Mouse (Mus musculus) MEL (cell line): Measurements from ENCODE around the gene Zmiz1. TPM values are rescaled to one million over a fixed set of nuclear protein-coding genes. Genes with fewer than 3 reads are reported as not detected.

ENCODE experiments used
- DNase-seq: peaks from one replicate; pipeline ENCODE4 v3.0.0; 2011; ENCODE audit warnings: low read depth, low spot score
- H3K27ac ChIP-seq: 2 replicates; pipeline ENCODE4 v1.5.1; 2012; ENCODE audit warnings: low read depth, mild to moderate bottlenecking, control low read depth, low read length, moderate library complexity; ENCODE audit not compliant: control insufficient read depth
- H3K27me3 ChIP-seq, 2 experiments: fragments of 150-350 bp in 1 of 2; sonication (generic) in 1 of 2; 2 replicates each; pipeline ENCODE4 v1.6.1; 2012; ENCODE audit warnings: low read length in 2 of 2, mild to moderate bottlenecking in 2 of 2, improper control_type of control experiment in 1 of 2, moderate library complexity in 1 of 2; ENCODE audit not compliant: insufficient read depth in 2 of 2, control insufficient read depth in 1 of 2
- H3K36me3 ChIP-seq, 2 experiments: 2 replicates each; pipeline ENCODE4 v1.6.1; 2012 to 2014; ENCODE audit warnings: low read length in 2 of 2, improper control_type of control experiment in 1 of 2, inconsistent platforms in 1 of 2, mild to moderate bottlenecking in 1 of 2; ENCODE audit not compliant: insufficient read depth in 2 of 2, control insufficient read depth in 1 of 2
- H3K4me1 ChIP-seq, 2 experiments: fragments of 150-350 bp in 1 of 2; sonication (generic) in 1 of 2; 2 replicates each; pipeline ENCODE4 v1.6.1; 2012; ENCODE audit warnings: low read length in 2 of 2, improper control_type of control experiment in 1 of 2, mild to moderate bottlenecking in 1 of 2; ENCODE audit not compliant: insufficient read depth in 2 of 2, control insufficient read depth in 1 of 2
- H3K4me3 ChIP-seq, 2 experiments: fragments of 150-350 bp in 1 of 2; sonication (generic) in 1 of 2; 2 replicates each; pipeline ENCODE4 v1.5.1; 2012; ENCODE audit warnings: low read depth in 2 of 2, low read length in 2 of 2, mild to moderate bottlenecking in 2 of 2, moderate library complexity in 2 of 2, control low read depth in 1 of 2, improper control_type of control experiment in 1 of 2; ENCODE audit not compliant: control insufficient read depth in 1 of 2, insufficient read depth in 1 of 2
- H3K79me2 ChIP-seq: 2 replicates; pipeline ENCODE4 v1.6.1; 2012; ENCODE audit warnings: mild to moderate bottlenecking, low read length, moderate library complexity; ENCODE audit not compliant: control insufficient read depth, poor library complexity, insufficient read depth
- H3K9ac ChIP-seq: 2 replicates; pipeline ENCODE4 v1.6.1; 2012; ENCODE audit warnings: low read depth, mild to moderate bottlenecking, control low read depth, low read length, moderate library complexity; ENCODE audit not compliant: control insufficient read depth, poor library complexity, severe bottlenecking
- H3K9me3 ChIP-seq: fragments of 150-350 bp; sonication (generic); replicated peaks from 2 replicates; pipeline ENCODE4 v1.6.1; 2012; ENCODE audit warnings: mild to moderate bottlenecking, low read length, improper control_type of control experiment, moderate library complexity; ENCODE audit not compliant: insufficient read depth
- BHLHE40 ChIP-seq: IDR thresholded peaks from 2 replicates; pipeline ENCODE4 v1.6.1; 2012; ENCODE audit warnings: low read depth, mild to moderate bottlenecking, inconsistent platforms, low read length, improper control_type of control experiment, borderline replicate concordance
- CHD1 ChIP-seq: IDR thresholded peaks from 2 replicates; pipeline ENCODE4 v1.6.1; 2012; ENCODE audit warnings: low read depth, mild to moderate bottlenecking, inconsistent platforms, low read length, improper control_type of control experiment
- CHD2 ChIP-seq: IDR thresholded peaks from 2 replicates; pipeline ENCODE4 v1.6.1; 2011; ENCODE audit warnings: low read length, improper control_type of control experiment
- E2F4 ChIP-seq: IDR thresholded peaks from 2 replicates; pipeline ENCODE4 v1.6.1; 2011; ENCODE audit warnings: low read depth, low read length, improper control_type of control experiment, borderline replicate concordance
- ELF1 ChIP-seq: IDR thresholded peaks from 2 replicates; pipeline ENCODE4 v1.6.1; 2014; ENCODE audit warnings: low read depth, mild to moderate bottlenecking, inconsistent platforms, low read length, improper control_type of control experiment, moderate library complexity
- EP300 ChIP-seq, 2 experiments: IDR thresholded peaks; 2 replicates each; pipeline ENCODE4 v1.6.1; 2011; ENCODE audit warnings: improper control_type of control experiment in 2 of 2, low read length in 2 of 2, low read depth in 1 of 2, mild to moderate bottlenecking in 1 of 2
- ETS1 ChIP-seq: IDR thresholded peaks from 2 replicates; pipeline ENCODE4 v1.6.1; 2012; ENCODE audit warnings: low read depth, mild to moderate bottlenecking, inconsistent platforms, low read length, improper control_type of control experiment, moderate library complexity
- GATA1 ChIP-seq: IDR thresholded peaks from 2 replicates; pipeline ENCODE4 v1.6.1; 2011; ENCODE audit warnings: low read depth, low read length, improper control_type of control experiment
- HCFC1 ChIP-seq: IDR thresholded peaks from 2 replicates; pipeline ENCODE4 v1.6.1; 2012; ENCODE audit warnings: low read depth, mild to moderate bottlenecking, inconsistent platforms, low read length, improper control_type of control experiment, moderate library complexity
- JUND ChIP-seq: IDR thresholded peaks from 2 replicates; pipeline ENCODE4 v1.6.1; 2011; ENCODE audit warnings: low read depth, mild to moderate bottlenecking, improper control_type of control experiment, low read length
- KAT2A ChIP-seq: conservative IDR thresholded peaks from 2 replicates; pipeline ENCODE4 v1.6.1; 2012; ENCODE audit warnings: low read depth, low read length, improper control_type of control experiment, inconsistent platforms
- MAFK ChIP-seq: IDR thresholded peaks from 2 replicates; pipeline ENCODE4 v1.6.1; 2011; ENCODE audit warnings: low read depth, mild to moderate bottlenecking, low read length, improper control_type of control experiment, borderline replicate concordance
- MAZ ChIP-seq: IDR thresholded peaks from 2 replicates; pipeline ENCODE4 v1.6.1; 2012; ENCODE audit warnings: low read depth, mild to moderate bottlenecking, inconsistent platforms, low read length, improper control_type of control experiment
- MEF2A ChIP-seq: IDR thresholded peaks from 2 replicates; pipeline ENCODE4 v1.6.1; 2014; ENCODE audit warnings: low read depth, mild to moderate bottlenecking, inconsistent platforms, low read length, improper control_type of control experiment; ENCODE audit not compliant: poor library complexity, insufficient replicate concordance, severe bottlenecking; ENCODE audit errors: extremely low read depth
- NELFE ChIP-seq: IDR thresholded peaks from 2 replicates; pipeline ENCODE4 v1.6.1; 2011; ENCODE audit warnings: low read depth, low read length, improper control_type of control experiment
- POLR2A ChIP-seq, 2 experiments: IDR thresholded peaks; 2 replicates each; pipeline ENCODE4 v1.6.1; 2011 to 2012; ENCODE audit warnings: low read length in 2 of 2, mild to moderate bottlenecking in 2 of 2, control low read depth in 1 of 2, improper control_type of control experiment in 1 of 2, low read depth in 1 of 2, moderate library complexity in 1 of 2; ENCODE audit not compliant: control insufficient read depth in 1 of 2, insufficient read depth in 1 of 2, poor library complexity in 1 of 2
- POLR2AphosphoS2 ChIP-seq: IDR thresholded peaks from 2 replicates; pipeline ENCODE4 v1.6.1; 2011; ENCODE audit warnings: low read length, improper control_type of control experiment
- POLR2AphosphoS5 ChIP-seq: IDR thresholded peaks from 2 replicates; pipeline ENCODE4 v1.6.1; 2012; ENCODE audit warnings: low read depth, borderline replicate concordance, mild to moderate bottlenecking, inconsistent platforms, low read length, moderate library complexity, mixed read lengths
- RAD21 ChIP-seq: IDR thresholded peaks from 2 replicates; pipeline ENCODE4 v1.6.1; 2011; ENCODE audit warnings: mild to moderate bottlenecking, low read depth, low read length, improper control_type of control experiment
- RCOR1 ChIP-seq: IDR thresholded peaks from 2 replicates; pipeline ENCODE4 v1.6.1; 2012; ENCODE audit warnings: low read depth, mild to moderate bottlenecking, inconsistent platforms, low read length, improper control_type of control experiment
- SIN3A ChIP-seq: IDR thresholded peaks from 2 replicates; pipeline ENCODE4 v1.6.1; 2012; ENCODE audit warnings: low read length, improper control_type of control experiment, inconsistent platforms
- SMC3 ChIP-seq: IDR thresholded peaks from 2 replicates; pipeline ENCODE4 v1.6.1; 2011; ENCODE audit warnings: low read depth, low read length, improper control_type of control experiment
- TAL1 ChIP-seq: IDR thresholded peaks from 2 replicates; pipeline ENCODE4 v1.6.1; 2012; ENCODE audit warnings: mild to moderate bottlenecking, inconsistent platforms, low read length, moderate library complexity, mixed read lengths
- TBP ChIP-seq: IDR thresholded peaks from 2 replicates; pipeline ENCODE4 v1.8.0; 2011; ENCODE audit warnings: low read depth, low read length, improper control_type of control experiment
- TCF12 ChIP-seq: IDR thresholded peaks from 2 replicates; pipeline ENCODE4 v1.6.1; 2014; ENCODE audit warnings: low read depth, mild to moderate bottlenecking, inconsistent platforms, low read length, improper control_type of control experiment, moderate library complexity
- UBTF ChIP-seq: IDR thresholded peaks from 2 replicates; pipeline ENCODE4 v1.6.1; 2012; ENCODE audit warnings: low read depth, mild to moderate bottlenecking, inconsistent platforms, low read length, improper control_type of control experiment, moderate library complexity, borderline replicate concordance; ENCODE audit not compliant: insufficient read depth
- USF1 ChIP-seq: IDR thresholded peaks from 2 replicates; pipeline ENCODE4 v1.6.1; 2014; ENCODE audit warnings: low read depth, mild to moderate bottlenecking, inconsistent platforms, low read length, improper control_type of control experiment, moderate library complexity
- ZKSCAN1 ChIP-seq: IDR thresholded peaks from 2 replicates; pipeline ENCODE4 v1.6.1; 2012; ENCODE audit warnings: low read depth, mild to moderate bottlenecking, inconsistent platforms, low read length, improper control_type of control experiment, moderate library complexity
- ZMIZ1 ChIP-seq: IDR thresholded peaks from 2 replicates; pipeline ENCODE4 v1.6.1; 2012; ENCODE audit warnings: low read depth, mild to moderate bottlenecking, inconsistent platforms, low read length, improper control_type of control experiment, moderate library complexity
- ZNF384 ChIP-seq: IDR thresholded peaks from 2 replicates; pipeline ENCODE4 v1.6.1; 2012; ENCODE audit warnings: low read depth, mild to moderate bottlenecking, inconsistent platforms, low read length, improper control_type of control experiment
- polyA plus RNA-seq, 2 experiments: library from polyadenylated mRNA; stranded (reverse) in 1 of 2; unstranded in 1 of 2; fragments of >175 nt in 1 of 2; fragments of >200 nt in 1 of 2; gene quantifications; 2 replicates each; pipeline versions ENCODE4 v1.2.1 to v1.2.4; 2012; ENCODE audit warnings: low replicate concordance in 2 of 2, low read depth in 1 of 2; ENCODE audit not compliant: insufficient read length in 2 of 2, insufficient read depth in 1 of 2, missing spikeins in 1 of 2
- total RNA-seq: library from RNA; depleted of rRNA; stranded (reverse); fragments of 300-350 nt; gene quantifications from 2 replicates; pipeline ENCODE4 v1.2.3, GENCODE M21; 2012

Gene Zmiz1
- total and polyA plus RNA-seq, 3 experiments, result 2.7 to 19.9 TPM; not detected in 1

DNA sequence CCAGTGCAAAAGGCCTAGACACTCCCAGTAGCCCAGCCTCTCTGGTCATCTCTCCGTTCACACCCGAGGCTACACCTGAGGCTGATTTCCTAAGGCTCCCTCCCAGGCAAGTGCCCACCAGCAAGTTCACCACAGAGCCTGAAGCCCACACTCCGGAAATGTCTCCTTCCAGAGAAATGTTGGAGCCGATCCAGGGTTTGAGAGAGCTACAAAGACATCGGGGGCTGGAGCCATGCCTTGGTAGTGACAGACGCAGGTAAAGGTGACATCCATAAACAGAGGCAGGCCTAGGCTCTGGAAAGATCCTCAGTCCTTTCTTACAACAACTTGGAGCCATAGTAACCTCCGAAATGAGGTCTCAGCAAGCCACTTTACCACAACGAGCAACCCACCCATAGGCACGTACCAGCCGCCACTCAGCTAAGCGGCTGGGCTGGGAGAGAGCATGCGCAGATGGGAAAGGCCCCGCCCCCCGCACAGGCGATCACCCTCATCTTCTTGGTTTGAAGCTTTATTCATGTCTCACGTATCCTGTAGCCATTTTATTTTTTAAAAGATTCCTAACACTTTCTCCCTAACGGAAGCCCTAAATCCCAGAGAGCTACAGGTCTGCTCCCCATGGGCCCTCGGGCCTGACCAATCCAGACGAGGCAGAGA is 206.5 kb downstream of the Zmiz1 start:
- Histone ChIP-seq H3K27me3 (no peaks in the 10 kb centered on the region), H3K36me3 (peaks cover 0 to 4% of the 10 kb centered on the region in 2 experiments; a peak in 2 of 4 replicates), H3K79me2 (no peaks in the 10 kb centered on the region), H3K27ac (no peak overlapping the region), H3K9ac (no peak overlapping the region), H3K4me1 (peaks cover 3 to 12% of the 10 kb centered on the region in 2 experiments), H3K9me3 (no peaks in the 10 kb centered on the region), H3K4me3 (no peak overlapping the region)
- DNase-seq, result no peak
- TF ChIP-seq ZNF384 (no peak), RAD21 (no peak), ZMIZ1 (no peak), MAFK (no peak), BHLHE40 (no peak)

DNA sequence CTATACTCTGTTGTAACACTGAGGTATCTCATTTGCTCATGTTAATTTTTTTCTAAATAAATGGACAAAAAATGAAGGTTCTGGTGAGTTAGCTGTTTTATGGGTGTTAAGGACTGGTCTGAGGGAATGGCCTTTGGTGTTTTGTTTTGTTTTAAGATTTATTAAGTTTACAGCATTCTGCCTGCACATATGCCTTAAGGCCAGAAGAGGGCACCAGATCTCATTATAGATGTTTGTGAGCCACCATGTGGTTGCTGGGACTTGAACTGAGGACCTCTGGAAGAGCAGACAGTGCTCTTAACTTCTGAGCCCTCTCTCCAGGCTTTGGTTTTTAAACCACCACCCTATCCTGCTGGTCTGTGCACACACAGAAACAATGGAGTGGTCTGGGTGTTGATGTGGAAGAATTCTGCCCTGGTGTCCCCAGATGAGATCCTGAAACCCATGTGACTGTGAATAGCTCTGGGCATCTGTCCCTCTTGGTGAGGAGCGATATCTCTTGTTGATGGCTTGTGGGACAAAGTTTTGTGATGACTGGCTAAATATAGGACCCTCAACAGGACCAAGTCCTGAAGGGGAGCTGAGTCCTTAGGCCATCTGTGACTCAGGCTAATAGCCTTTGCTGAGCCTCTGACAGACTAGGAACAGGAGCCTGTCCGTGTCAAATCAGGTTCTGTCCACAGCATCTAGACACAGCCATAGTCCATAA is 207.8 kb downstream of the Zmiz1 start:
- peaks cover 0 to 4% of the 10 kb centered on the region in 2 experiments; a peak in 2 of 4 replicates for H3K36me3 ChIP-seq
- H3K4me1 ChIP-seq, result peaks cover 3 to 12% of the 10 kb centered on the region in 2 experiments
- no peaks in the 10 kb centered on the region for H3K79me2 ChIP-seq
- H3K27ac ChIP-seq, result no peak overlapping the region
- no peak overlapping the region for H3K9ac ChIP-seq
- no peak overlapping the region for H3K4me3 ChIP-seq
- DNase-seq, result peak; percentile 54
- no peaks in the 10 kb centered on the region for H3K9me3 ChIP-seq
- H3K27me3 ChIP-seq, result no peaks in the 10 kb centered on the region
- TF ChIP-seq HCFC1, result no peak
- TF ChIP-seq TBP, result 0 out of 2 replicates have a peak, but pooled peaks have one; percentile 25
- TF ChIP-seq NELFE, result no peak
- no peak for TF ChIP-seq ELF1
- no peak for TF ChIP-seq BHLHE40
- TF ChIP-seq E2F4, result no peak
- TF ChIP-seq SIN3A, result no peak
- TF ChIP-seq RCOR1, result no peak
- TF ChIP-seq RAD21, result peak; percentile 46
- no peak for TF ChIP-seq ZMIZ1
- no peak for TF ChIP-seq CHD2
- no peak for TF ChIP-seq MAZ
- TF ChIP-seq ETS1, result no peak
- no peak for TF ChIP-seq ZNF384
- TF ChIP-seq GATA1, result no peak
- no peak for TF ChIP-seq TAL1
- TF ChIP-seq JUND, result no peak
- no peak for TF ChIP-seq MEF2A
- TF ChIP-seq UBTF, result no peak
- no peak for TF ChIP-seq TCF12
- no peak for TF ChIP-seq POLR2AphosphoS5
- TF ChIP-seq USF1, result no peak
- TF ChIP-seq EP300 (IDR thresholded peaks at IDR 0.05; ENCODE audit: low read depth in 1 of 2, low read length in 2 of 2), result no peak
- no peak for TF ChIP-seq CHD1
- no peak for TF ChIP-seq POLR2A (IDR thresholded peaks at IDR 0.05; ENCODE audit: control insufficient read depth in 1 of 2, insufficient read depth in 1 of 2, low read depth in 1 of 2, low read length in 2 of 2, poor library complexity in 1 of 2)
- TF ChIP-seq POLR2AphosphoS2, result no peak
- TF ChIP-seq KAT2A, result no peak
- TF ChIP-seq SMC3, result peak; percentile 66
- TF ChIP-seq ZKSCAN1, result no peak
